Mouse (Mus musculus) heart, postnatal 0 days (tissue): ENCODE measurements around the gene Taf4.

ENCODE experiments used
- CTCF ChIP-seq: IDR thresholded peaks from 2 replicates; pipeline ENCODE4 v1.5.1; 2016; ENCODE audit warnings: antibody characterized with exemption, control low read depth, low read depth
- EP300 ChIP-seq: IDR thresholded peaks from 2 replicates; pipeline ENCODE4 v1.6.1; 2016; ENCODE audit warnings: antibody characterized with exemption, low read depth

DNA sequence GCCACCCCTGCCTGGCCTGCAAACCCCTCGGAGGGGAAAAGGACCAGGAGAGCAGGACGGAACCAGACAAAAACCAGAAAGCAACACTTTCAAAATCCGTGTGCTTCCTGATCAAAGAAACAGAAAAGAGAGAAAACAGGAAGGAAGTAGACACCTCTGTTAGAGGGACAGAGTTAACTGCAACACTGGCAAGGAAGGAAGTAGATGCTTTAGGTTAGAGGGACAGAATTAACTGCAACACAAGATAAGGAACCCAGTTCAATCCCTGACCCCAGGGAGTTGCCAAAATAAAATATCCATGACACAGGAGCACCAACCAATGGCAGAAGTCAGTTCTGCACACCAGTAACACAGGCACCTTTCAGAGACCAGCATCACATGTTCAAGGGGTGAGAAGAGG lies 42.3 kb downstream of the Taf4 start:
- no peak for TF ChIP-seq CTCF
- TF ChIP-seq EP300: no peak
